Mouse (Mus musculus): ENCODE results near the gene Ripor3.

The Ripor3 gene

DNA sequence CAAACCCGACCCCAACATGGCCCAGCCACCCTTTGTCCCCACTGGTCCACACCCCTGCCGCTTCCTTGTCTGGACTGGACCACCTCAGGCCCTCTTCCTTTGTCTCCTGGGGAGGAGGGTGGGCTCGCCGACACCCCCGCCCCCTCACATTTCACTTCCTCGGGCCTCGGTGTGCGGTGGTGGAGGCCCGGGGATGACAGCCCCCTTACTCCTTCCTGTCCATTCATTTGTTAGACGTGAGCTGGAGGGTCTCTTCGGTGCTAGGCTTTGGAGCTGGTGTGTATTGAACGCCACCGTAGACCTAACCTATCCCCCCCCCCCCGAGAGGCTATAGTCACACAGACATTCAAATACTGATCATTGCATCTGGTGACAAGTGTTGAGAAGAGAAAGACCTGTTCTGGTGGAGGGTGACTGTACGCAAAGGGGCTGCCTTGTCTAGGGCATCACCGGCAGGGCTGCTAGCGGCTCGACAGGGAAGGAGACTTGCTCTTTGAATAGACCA, 77.6 kb downstream of the Ripor3 start:
- in situ Hi-C loops (cut with MboI) = no loop called here

DNA sequence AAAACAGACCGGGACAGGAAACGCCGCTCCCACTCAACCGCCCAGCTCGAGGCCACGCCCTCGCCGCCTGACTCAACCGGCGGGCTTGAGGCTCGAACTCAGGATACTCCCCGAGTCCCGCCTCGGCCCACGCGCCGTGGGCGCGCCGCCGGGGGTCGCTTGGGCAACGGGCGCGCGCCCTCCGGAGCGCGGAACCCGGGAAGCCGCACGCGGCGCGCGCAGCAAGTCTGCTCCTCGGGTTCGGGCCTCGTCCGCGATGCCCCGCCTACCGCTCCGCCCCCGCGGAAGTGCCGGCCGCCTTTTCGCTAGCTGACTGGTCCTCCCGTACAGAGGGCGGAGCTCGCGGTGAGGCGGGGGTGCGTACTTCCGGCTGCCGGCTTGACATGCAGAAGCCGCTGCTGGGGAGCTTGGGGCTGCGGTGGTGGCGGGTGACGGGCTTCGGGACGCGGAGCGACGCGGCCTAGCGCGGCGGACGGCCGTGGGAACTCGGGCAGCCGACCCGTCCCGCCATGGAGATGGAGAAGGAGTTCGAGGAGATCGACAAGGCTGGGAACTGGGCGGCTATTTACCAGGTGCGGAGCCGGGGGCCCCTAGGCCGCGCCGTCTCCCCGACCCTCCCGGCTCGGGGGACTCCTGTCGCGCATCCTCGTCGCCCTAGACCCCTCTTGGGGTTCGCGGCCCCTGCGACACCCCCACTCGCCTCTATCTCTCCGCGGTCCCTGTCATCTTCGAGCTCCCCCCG, 78.3 kb downstream of the Ripor3 start, which contains the start of gene Ptpn1:
Ptpn1 (plus strand) TSS at position 73 of the 742 bp plus-strand sequence.
- in situ Hi-C loops (cut with MboI) = no loop called here

DNA sequence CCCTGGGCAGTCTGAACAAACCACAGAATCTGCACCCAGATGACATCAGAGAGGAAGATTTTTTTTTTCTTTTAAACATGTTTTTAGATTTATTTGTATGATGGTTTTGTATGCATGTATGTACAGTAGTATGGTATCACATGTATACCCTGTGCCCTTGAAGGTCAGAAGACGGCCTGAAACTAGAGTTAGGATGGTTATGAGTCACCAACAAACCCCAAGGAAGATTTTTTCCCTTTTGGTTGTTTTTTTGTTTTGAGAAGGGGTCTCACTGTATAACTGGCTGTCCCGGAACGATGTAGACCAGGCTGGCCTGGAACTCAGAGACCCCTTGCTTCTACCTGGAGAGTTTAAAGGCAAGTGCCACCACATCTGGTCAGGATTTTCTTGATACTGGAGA, 79.4 kb downstream of the Ripor3 start:
- in situ Hi-C loops (cut with MboI) = no loop called here
